11 mouse cellular contexts compared by ENCODE assay signal in genomic region chr10:19104671-19105203, GRCm38 (mm10).
A peak's percentile ranks its signal among the peaks of the same experiment; 100 is the strongest.
DNase-seq lines count a peak whose midpoint lies in the region; ATAC-seq and TF ChIP-seq lines count a peak whose summit lies in the region.
"Had no signal": no experiment of that assay in that cellular context is flagged by ENCODE, and none has a peak within 500 bp of the region (broad histone marks: within the 10 kb centered on the region; RNA-seq: fewer than 3 reads in every experiment).

No protein-coding gene starts in this region.

- H3K4me2 ChIP-seq in limb, embryonic 11.5 days (ENCODE audit: low read depth, severe bottlenecking) = no peak overlapping the region
- no peak overlapping the region for H3K4me2 ChIP-seq in forebrain, embryonic 11.5 days (ENCODE audit: low read depth, low read length, severe bottlenecking)

- H3K9ac ChIP-seq in limb, embryonic 11.5 days (ENCODE audit: low read length) = no peak overlapping the region
- H3K9ac ChIP-seq in forebrain, embryonic 11.5 days (ENCODE audit: low read length) = no peak overlapping the region

- H3K36me3 ChIP-seq in limb, embryonic 11.5 days (ENCODE audit: control insufficient read depth, insufficient read depth, low read length) = no peaks in the 10 kb centered on the region
- H3K36me3 ChIP-seq in small intestine, adult 2 months (ENCODE audit: control insufficient read depth, insufficient read depth, low read length) = no peaks in the 10 kb centered on the region
- no peaks in the 10 kb centered on the region for H3K36me3 ChIP-seq in forebrain, embryonic 11.5 days (ENCODE audit: control insufficient read depth, insufficient read depth, low read length)

- 16% methylated on average over 5 of the region's 5 CpGs for WGBS in limb, embryonic 11.5 days
- WGBS in small intestine, adult 2 months = 56% methylated on average over 5 of the region's 5 CpGs
- WGBS in forebrain, embryonic 11.5 days = 81% methylated on average over 5 of the region's 5 CpGs

- H3K27me3 ChIP-seq in limb, embryonic 11.5 days (ENCODE audit: control insufficient read depth, insufficient read depth, low read length) = no peaks in the 10 kb centered on the region
- no peaks in the 10 kb centered on the region for H3K27me3 ChIP-seq in small intestine, adult 2 months (ENCODE audit: control insufficient read depth, insufficient read depth, low read length)
- no peaks in the 10 kb centered on the region for H3K27me3 ChIP-seq in forebrain, embryonic 11.5 days (ENCODE audit: control insufficient read depth, insufficient read depth, low read length)

- DNase-seq in embryo, embryonic 10.5 days (ENCODE audit: low spot score) = peak; percentile 44
- no peak for DNase-seq in embryo, embryonic 10 days (ENCODE audit: low spot score)
- DNase-seq in embryo, embryonic 11.5 days (ENCODE audit: low read depth, low spot score) = peak; percentile 17
- peak; percentile 64 for DNase-seq in limb, embryonic 11.5 days (ENCODE audit: low spot score)
- no peak for DNase-seq in forebrain, embryonic 11.5 days (ENCODE audit: low spot score)
- no peak for DNase-seq in layer of hippocampus, postnatal 14 days (ENCODE audit: low spot score in 2 of 2)
- DNase-seq: gastrocnemius, postnatal 14 days; heart, postnatal 10 days; kidney, postnatal 14 days had no signal

- TF ChIP-seq POLR2A in small intestine, adult 2 months (IDR thresholded peaks at IDR 0.05; ENCODE audit: low read depth, low read length) = no peak

- no peak overlapping the region for H3K4me3 ChIP-seq in limb, embryonic 11.5 days (ENCODE audit: low read depth, low read length)
- no peak overlapping the region for H3K4me3 ChIP-seq in small intestine, adult 2 months (ENCODE audit: low read depth, low read length)
- H3K4me3 ChIP-seq in forebrain, embryonic 11.5 days (ENCODE audit: low read depth, low read length) = no peak overlapping the region

- H3K27ac ChIP-seq in limb, embryonic 11.5 days (replicated peaks; ENCODE audit: low read depth, low read length) = peak overlapping the region; percentile 92
- 0 out of 2 replicates have a peak overlapping the region, but pooled peaks have one; percentile 42 for H3K27ac ChIP-seq in small intestine, adult 2 months (ENCODE audit: insufficient read depth, low read depth, low read length)
- H3K27ac ChIP-seq in forebrain, embryonic 11.5 days (ENCODE audit: low read depth, low read length) = no peak overlapping the region

- TF ChIP-seq CTCF in small intestine, adult 2 months (IDR thresholded peaks at IDR 0.05; ENCODE audit: extremely low read depth, insufficient read length, insufficient replicate concordance, low read depth, low read length) = no peak

- H3K9me3 ChIP-seq in limb, embryonic 11.5 days (ENCODE audit: control insufficient read depth, low read length) = no peaks in the 10 kb centered on the region
- H3K9me3 ChIP-seq in forebrain, embryonic 11.5 days (ENCODE audit: control insufficient read depth, low read length) = no peaks in the 10 kb centered on the region

- ATAC-seq in limb, embryonic 11.5 days (ENCODE audit: insufficient number of reproducible peaks, low FRiP score, low TSS enrichment, low read depth) = peak; percentile 83
- ATAC-seq in erythroblast, adult 5-6 weeks (replicated peaks; ENCODE audit: low FRiP score, poor library complexity, severe bottlenecking) = no peak
- no peak for ATAC-seq in forebrain, embryonic 11.5 days (replicated peaks; ENCODE audit: low FRiP score)

- H3K4me1 ChIP-seq in limb, embryonic 11.5 days (ENCODE audit: control insufficient read depth, insufficient read depth, low read length) = peaks cover 8% of the 10 kb centered on the region
- peaks cover 10% of the 10 kb centered on the region; the same call in 1 of the 2 replicates for H3K4me1 ChIP-seq in small intestine, adult 2 months (ENCODE audit: control insufficient read depth, insufficient read depth, insufficient read length, low read length)
- no peaks in the 10 kb centered on the region for H3K4me1 ChIP-seq in forebrain, embryonic 11.5 days (replicated peaks; ENCODE audit: control insufficient read depth, insufficient read depth, low read length)

Comparison
In these comparisons a context has a peak if more than half of its experiments do, and no peak if none do; other contexts are left out.
1. DNase-seq: peak in embryo, embryonic 10.5 days (single experiment), embryo, embryonic 11.5 days (single experiment) and limb, embryonic 11.5 days (single experiment); none in embryo, embryonic 10 days (single experiment), forebrain, embryonic 11.5 days (single experiment) and layer of hippocampus, postnatal 14 days (0 of 2).